Mouse (Mus musculus): ENCODE measurements at regions not wholly inside any gene's neighbourhood (a gene's known extent, or its start where the extent isn't known, plus 50 kb on each side); places are given as distances from the start of the nearest gene placed in this dataset.

DNA sequence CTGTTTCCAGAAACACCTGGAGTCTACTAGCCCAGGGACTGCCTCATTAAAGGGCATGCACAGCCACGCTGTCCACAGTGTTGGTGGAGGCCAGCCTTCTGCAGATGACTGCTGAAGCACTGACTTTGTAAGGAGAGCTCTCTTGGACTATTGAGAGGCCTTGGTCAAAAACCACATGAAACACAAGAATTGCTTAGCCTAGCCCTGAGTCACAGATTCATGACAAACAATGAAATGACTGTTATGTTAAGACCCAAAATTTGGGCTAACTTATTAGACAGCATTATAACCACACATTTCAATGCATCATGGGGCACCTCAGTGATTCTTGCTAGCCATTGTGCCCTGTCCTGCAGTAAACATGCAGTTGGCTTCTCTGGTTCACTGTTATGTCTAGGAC lies 202.1 kb upstream of the Klf4 start:
- DNase-seq (ENCODE audit: low read depth, low spot score) = no peak
- WGBS = 95% methylated on average over 1 of the region's 1 CpGs

DNA sequence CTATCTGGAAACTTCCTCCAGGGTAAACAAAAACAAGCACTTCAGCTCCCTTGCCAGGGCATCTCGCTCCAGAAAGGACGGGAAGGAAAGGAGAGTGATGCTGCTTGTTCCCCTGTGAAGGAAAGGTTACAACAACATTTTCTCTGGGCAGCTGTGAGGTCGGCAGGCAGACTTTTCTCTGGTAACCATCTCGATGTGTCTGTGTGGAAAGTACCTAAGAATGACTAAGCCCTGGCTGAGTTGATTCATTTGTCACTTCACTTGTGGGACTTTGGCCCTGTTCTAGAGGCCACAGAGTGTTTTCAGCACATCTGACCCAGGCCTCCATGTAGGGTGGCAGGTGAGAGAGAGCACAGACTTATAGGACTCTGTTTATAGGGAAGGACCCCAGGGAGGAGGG lies 201.0 kb upstream of the Klf4 start:
- no peak for DNase-seq (ENCODE audit: low read depth, low spot score)

DNA sequence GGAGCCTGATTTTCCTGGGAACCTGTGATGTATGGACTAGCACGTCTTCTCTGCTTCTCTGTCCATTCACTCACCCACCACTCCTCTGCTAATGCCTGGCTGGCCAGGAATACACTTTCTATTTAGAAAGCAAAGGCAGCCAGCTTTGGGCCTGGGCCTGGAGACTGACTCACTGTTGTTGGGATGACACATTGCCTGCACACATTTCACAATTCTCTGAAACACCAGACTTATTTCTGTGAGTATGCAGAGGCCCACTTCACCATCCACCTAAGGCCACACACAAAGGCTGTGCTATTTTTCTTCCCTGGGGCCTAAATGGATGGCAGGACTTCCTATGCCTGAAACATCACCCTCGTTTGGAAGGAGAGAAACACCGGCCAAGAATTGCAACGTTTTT lies 199.7 kb upstream of the Klf4 start:
- 56% methylated on average over 4 of the region's 4 CpGs for WGBS
- DNase-seq (ENCODE audit: low read depth, low spot score) = no peak

More for the DNA sequence above, 201.0 kb upstream of the Klf4 start:
- WGBS = 48% methylated on average over 4 of the region's 4 CpGs

DNA sequence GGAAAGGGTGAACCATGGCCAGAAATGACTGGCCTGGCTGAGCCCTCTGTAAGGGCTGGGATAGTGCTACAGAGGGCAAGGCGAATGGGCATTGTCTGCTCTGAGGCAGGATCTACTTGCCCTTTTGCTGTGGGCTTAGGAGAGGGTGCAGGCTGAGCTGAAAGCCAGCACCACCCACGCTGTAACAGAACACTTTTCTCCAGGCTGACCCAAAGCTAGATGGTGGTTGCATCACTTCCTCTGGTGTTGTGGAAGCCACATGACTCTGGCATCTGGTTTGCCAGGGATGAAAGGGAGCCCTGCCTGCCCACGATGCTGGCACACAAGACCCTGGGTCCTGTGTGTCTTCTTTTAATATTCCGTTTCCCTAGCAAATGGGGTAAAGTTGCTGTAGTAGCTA lies 198.0 kb upstream of the Klf4 start:
- WGBS = 83% methylated on average over 4 of the region's 4 CpGs
- DNase-seq (ENCODE audit: low read depth, low spot score) = no peak

DNA sequence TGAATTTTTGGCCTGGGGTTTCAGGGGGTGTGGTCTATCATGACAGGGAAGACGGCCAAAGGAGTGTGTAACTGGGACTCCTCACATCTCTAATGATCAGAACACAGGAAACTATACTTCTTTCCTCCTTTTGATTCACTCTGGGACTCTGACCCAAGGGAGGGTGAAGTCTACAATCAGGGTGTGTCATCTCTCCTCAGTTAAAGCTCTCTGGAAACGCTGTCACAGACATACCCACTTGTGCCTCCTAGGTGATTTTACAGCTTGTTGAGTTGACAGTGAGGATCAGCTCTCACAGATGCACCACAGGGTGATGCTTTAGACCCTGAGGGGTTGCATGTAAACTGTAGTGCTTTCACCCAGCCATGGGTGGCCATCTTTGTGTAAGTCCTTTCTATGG lies 194.9 kb upstream of the Klf4 start:
- no peak for DNase-seq (ENCODE audit: low read depth, low spot score)
- WGBS = 24% methylated on average over 2 of the region's 2 CpGs

DNA sequence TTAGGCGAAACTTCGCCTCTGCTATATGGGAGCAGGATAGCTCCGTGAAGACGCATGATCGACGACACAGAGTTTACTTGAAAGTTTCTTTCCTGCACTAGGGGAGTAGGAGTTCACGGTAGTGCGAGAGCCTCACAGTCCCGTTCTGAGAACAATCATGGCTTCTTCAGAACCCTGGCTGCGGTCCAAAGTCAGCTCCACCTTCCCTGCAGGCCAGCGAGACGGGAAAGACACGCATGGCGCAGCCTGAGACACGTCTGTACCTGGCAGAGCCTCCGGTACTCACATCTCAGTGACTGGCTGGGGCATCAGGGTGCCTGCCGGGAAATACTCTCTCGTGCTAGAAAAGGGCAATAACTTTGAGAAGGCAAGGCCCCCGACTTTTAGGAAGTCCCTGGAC lies 193.8 kb upstream of the Klf4 start:
- WGBS = 78% methylated on average over 19 of the region's 19 CpGs
- no peak for DNase-seq (ENCODE audit: low read depth, low spot score)

DNA sequence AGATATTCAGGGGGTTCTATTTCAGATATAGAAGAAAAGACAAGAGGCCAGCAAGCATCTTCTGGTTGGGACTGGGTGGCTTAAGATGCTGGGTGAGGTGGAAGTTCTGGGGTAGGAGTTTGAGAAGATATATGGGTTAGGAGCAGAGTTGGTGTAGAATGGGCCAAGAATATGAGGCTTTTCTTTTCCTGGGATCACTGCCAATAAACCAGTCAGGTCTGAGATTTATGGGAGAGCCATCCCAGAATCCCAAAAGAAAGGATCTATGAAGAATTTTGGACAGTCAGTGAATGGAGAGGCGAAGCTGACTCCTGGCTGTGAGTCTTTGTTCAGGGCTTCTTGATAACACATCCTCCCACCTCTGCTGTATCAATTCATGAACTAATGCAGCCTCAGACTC lies 192.0 kb upstream of the Klf4 start:
- DNase-seq (ENCODE audit: low read depth, low spot score) = no peak
- 91% methylated on average over 1 of the region's 1 CpGs for WGBS

DNA sequence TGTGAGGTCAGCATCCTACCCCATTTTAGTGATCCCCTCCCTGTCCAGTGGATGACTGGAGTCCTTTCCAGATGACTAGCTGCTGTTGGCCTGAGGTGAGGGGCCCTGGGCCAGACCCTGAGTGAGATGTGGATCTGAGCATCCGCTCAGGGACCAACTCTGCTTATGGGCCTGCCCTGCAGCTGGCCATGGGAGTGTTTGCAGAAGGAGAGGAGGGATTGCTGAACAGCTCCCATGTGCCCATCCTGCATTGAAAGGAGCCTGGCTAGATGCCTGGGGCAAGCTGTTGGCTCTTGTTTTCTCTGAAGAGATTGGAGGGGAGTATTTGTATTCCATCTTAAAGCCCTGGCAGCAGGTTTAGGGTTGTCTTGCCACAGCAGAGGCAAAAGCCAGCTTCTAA lies 190.9 kb upstream of the Klf4 start:
- WGBS = 86% methylated on average over 1 of the region's 1 CpGs
- DNase-seq (ENCODE audit: low read depth, low spot score) = no peak

DNA sequence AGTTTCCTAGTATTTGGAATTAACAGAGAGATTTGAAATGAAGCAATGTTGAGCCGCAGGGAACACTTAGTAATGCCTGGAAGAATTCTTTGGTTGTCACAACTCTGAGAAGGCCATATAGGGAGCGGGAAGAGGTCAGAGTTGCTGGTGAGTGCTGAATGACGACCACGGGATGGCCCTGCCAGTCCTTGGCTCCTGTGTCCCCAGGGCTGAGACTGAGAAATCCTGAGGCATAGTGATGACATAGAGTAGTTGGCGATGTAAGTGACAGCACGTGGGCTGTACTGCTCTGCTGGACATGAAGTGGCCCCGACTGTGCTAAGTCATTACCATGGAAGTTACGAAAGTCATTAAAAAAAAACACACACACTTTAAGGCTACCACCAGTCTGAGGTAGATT lies 190.1 kb upstream of the Klf4 start:
- WGBS = 87% methylated on average over 8 of the region's 8 CpGs

DNA sequence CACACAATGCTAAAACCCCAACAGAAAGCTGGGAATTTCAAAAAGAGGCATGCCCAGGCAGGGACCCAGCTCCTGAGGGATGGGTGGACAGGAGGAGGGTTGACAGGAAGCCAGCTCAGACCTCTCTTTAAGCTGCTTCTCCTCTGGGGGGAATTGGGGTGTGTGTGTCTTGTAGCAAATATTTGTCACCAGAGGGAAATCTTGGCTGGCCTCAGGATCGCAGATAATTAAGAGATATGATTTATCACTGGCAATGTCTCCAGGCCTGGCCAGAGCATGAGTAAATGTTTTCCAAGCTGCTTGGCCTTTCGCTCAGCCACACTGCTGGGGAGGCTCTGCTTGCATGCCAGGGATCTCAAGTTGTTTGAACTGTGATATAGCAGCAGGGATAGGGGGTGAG lies 189.6 kb upstream of the Klf4 start:
- WGBS = 48% methylated on average over 2 of the region's 2 CpGs
- no peak for DNase-seq (ENCODE audit: low read depth, low spot score)

More for the DNA sequence above, 190.1 kb upstream of the Klf4 start:
- DNase-seq (ENCODE audit: low read depth, low spot score) = no peak

DNA sequence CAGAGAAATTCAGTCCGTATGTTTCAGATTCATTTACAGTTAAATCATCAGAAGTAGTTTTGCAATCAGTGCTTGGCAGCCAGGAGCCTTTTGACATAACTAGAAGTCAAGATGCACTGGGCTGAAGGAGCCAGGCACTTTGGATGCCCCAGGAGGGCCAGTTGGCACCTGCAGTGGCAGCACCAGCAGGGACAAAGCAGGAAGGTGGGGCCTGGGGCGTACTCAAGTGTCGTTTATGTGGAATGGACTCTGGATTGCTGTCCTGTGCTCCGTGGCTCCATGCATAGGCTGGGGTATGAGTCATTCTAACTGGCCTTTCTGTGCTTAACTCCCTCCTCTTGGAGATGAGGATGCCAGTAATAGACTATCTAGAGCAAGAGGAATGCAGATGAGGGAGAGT lies 186.2 kb upstream of the Klf4 start:
- WGBS = 31% methylated on average over 4 of the region's 4 CpGs
- DNase-seq (ENCODE audit: low read depth, low spot score) = no peak

DNA sequence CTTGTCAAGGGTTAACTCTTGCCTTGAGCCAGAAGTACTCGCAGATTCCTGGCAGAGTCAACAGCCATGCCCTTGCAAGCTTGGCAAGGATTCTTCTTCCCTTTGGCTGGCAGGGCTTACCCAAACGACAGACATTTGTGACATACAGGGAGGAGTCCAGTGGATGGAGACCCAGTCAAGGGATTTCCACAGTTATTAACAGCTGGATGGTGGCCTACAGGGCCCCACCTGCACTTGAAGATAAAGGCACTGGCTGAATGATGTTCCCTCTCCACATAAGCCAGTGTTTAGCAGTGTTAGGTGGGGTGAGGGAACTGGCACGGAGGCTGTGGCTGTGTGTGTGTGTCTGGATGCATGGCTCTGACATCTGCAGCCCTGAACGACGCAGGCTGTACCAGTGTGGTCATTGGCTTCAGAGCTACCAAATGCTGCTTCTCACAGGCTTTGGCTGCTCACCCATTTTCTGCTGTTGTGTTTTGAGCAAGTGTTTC lies 183.9 kb upstream of the Klf4 start:
- no peak for DNase-seq (ENCODE audit: low read depth, low spot score)
- WGBS = 12% methylated on average over 5 of the region's 5 CpGs

DNA sequence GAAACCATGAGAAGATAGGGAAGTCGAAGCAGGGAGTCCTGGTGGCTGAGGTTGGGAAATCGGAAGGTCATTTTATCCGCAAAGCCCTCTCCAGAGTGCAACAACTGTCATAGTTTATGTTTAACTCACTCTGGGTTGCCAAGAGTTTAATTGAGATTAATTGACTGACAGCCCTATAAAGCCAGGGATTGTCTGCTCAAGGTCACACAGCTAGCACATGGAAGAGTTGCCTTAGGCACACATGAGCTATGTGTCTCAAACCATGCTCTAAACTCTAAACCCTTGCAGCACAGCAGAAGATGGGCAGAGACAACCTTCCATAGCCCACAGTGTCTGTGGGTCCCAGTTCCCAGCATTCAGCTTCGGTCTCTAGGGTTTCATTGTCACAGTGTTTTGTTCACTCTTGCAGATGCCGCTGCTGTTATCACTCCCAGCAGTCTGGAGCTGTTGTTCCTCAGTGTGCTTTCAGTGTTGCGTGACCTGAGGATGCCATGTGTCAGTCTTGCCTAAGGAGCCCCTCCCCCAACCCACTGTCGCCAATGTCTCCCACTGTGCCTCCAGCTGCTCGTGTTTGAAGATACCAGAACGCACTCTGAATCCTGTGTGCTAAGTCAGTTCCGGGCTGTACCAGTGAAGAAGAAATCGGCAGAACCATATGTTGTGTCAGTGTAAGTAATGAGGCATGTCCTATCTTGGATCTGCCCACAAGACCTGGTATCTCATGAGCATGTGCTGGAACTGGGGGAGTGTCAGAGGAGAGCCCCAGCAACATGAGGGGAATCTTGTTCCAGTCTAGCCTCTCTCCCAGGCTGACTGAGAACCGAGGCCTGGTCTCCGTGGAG lies 179.5 kb upstream of the Klf4 start:
- no peak for DNase-seq (ENCODE audit: low read depth, low spot score)
- 50% methylated on average over 13 of the region's 13 CpGs for WGBS

DNA sequence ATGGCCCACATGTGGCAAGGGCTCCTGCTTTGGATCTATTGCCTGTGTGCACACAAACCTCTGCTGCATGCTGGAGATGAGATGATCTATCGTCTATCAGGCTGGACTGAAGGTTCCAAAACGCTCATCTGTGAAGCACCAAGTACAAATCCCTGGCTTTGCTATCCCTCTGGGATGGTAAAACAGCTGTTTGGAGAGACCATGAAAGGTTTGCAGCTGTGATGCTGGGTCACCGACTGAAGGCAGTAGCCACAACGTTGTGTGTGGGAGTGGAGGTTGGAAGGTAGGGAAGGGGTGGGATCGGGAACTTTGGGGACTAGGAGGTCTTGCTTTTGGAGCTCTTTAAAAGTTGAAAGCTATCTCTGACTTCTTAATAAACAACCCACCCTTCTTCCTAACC lies 178.2 kb upstream of the Klf4 start:
- DNase-seq (ENCODE audit: low read depth, low spot score) = no peak
- 86% methylated on average over 5 of the region's 5 CpGs for WGBS

DNA sequence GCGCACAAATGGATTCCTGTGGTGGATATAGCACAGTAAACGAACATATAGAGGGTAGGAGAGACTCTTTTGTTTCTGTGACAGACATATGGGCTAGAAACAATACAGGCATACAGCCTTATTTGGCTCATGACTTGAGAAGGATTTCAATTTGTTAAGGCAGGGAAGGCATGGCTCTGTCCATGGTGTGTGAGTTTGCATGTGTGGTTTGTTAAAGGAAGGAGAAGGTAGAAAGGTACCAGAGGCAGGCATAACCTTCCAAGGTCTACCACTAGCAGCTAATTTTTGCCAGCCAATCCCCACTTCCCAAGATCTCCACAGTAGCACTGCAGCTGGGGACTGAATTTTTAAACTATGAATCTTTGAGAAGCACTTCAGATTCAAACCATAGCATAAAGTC lies 176.5 kb upstream of the Klf4 start:
- WGBS = 91% methylated on average over 2 of the region's 2 CpGs
- no peak for DNase-seq (ENCODE audit: low read depth, low spot score)

DNA sequence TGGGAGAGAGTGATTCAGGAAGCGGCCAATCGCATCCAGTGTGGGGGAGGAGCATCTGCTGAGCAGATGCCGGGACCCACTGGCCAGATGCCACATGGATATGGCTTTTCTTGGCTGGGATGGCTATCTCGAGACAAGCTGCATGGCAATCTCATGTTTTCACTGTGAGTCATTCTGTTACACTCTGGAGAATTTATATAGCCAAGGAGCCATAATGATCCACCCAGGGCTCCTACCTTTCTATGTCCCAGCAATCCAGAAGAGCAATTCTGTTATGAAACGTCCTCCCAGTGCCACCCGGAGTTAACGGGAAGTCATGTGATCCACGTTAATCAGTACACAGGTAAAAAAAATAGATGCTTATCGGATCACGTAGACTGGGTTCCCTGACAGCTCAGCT lies 175.7 kb upstream of the Klf4 start:
- peak; percentile 94 for DNase-seq (ENCODE audit: low read depth, low spot score)
- 35% methylated on average over 10 of the region's 10 CpGs for WGBS

DNA sequence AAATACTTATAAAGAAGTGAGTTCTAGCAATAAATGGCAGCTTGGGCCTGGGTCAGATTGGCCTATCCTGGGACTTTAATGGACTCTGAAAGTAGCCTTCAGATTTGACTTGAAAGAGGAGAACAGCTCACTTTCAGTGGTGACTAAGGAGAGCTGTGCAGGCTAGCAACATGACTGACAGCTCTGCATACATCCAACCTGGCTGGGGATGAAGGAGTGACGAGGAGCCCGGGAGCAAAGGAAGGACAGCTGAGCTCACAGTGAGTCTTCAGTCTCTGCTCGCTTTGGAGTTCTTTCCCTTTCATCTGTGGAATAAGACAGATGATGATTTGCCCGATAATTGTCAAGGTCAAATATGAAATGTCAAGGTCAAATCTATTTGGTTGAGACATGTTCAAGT lies 172.7 kb upstream of the Klf4 start:
- DNase-seq (ENCODE audit: low read depth, low spot score) = no peak
- 88% methylated on average over 4 of the region's 4 CpGs for WGBS

DNA sequence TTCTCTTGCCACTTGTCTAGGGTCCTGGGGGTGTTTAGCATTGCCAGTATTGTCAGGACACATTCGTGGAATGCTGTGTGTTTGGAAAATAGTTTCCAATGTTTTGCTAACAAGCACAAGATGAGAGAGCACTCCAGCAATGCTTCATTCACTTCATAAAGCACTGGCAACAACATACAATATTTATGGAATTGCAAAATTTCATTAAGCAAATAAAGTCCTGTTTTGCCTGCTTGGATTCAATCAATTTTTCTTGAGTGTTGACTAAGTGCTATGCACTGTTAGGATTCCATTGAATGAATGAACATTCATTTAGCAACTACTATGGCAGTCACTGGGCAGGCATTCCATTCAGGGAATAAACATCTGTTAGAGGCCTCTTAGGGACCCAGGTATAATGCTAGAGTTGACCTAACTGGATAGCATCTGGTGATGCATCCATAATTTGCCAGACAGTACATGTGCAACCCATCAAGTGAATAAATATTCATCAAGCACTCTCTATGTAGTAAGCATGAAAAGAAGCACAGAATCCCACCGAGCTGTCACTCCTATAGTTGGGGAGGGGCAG lies 171.2 kb upstream of the Klf4 start:
- no peak for DNase-seq (ENCODE audit: low read depth, low spot score)
- WGBS = 85% methylated on average over 2 of the region's 2 CpGs

DNA sequence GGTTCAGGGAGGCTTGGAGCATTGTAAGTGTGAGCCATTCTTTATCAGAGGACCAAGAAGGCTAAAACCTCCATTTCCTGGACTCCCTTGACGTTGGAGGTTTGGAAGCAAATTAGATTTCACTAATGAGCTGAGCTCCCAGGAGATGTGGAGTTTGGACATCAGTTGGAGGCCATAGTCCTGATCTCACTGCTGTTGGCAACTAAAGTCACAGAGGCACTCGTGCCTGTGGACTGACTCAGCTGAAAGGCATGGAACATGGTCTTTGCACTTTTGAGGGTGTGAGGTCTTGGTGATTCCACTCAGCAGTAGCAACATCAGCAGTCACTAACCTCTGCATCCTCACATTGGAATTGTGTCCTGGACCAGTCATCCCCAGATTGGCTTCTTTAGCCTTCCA lies 169.1 kb upstream of the Klf4 start:
- no peak for DNase-seq (ENCODE audit: low read depth, low spot score)
- WGBS = 64% methylated on average over 2 of the region's 2 CpGs

DNA sequence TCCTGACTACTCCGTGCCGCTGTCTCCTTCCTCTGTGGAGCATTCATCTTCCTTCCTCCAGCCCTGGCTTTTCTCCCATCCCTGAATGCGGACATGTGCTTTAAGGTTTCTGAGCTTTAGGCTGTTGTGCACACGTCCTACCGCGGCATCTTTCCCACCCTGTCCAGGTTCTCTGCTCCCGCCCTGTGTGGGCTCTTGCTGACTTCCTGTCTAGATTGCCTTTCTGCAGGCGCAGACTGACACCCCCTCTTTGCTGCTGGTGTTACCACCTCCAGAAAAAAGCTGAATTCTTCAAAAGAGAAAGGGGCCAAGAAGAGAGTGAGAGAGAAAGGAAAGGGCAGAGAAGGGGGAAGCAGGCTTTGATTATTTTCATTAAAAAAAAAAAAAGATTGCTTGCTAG lies 167.7 kb upstream of the Klf4 start:
- 70% methylated on average over 8 of the region's 8 CpGs for WGBS
- no peak for DNase-seq (ENCODE audit: low read depth, low spot score)

DNA sequence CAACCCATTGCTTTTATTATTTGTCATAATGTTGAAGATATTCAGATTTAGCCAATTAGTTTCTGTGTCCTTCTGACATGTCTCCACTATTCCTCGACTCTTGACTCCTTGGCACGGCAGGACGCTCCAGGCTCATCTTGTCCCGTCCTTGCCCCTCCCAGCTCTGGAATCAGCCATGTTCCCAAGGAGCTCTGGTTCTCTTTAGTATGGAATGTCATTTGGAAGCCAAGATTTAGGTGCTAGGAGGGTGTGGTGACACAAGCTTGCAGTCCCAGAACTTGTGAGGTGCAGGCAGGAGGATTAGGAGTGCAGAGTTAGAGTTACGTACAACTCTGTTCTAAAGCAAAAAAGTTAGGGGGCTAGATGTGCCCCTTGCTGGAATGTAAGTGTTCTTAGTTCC lies 166.9 kb upstream of the Klf4 start:
- 87% methylated on average over 5 of the region's 5 CpGs for WGBS
- no peak for DNase-seq (ENCODE audit: low read depth, low spot score)
